Mouse (Mus musculus): ENCODE results near the gene Ambp. TPM values are rescaled to one million over a fixed set of nuclear protein-coding genes. Genes with fewer than 3 reads are reported as not detected.

Gene Ambp
- total and polyA plus RNA-seq, 2 experiments: 2,202 to 3,181 TPM

- Histone ChIP-seq H3K9ac (ENCODE audit: low read depth, low read length) (no peak overlapping the region), H3K4me3 (ENCODE audit: insufficient read depth, low read depth, low read length) (no peak overlapping the region), H3K36me3 (ENCODE audit: control insufficient read depth, insufficient read depth, low read length) (no peaks in the 10 kb centered on the region), H3K27ac (replicated peaks; ENCODE audit: insufficient read depth, low read depth, low read length) (no peak overlapping the region), H3K79me2 (ENCODE audit: control insufficient read depth, insufficient read depth, low read length) (no peaks in the 10 kb centered on the region), H3K4me1 (ENCODE audit: control insufficient read depth, insufficient read depth, low read length) (no peaks in the 10 kb centered on the region), H3K27me3 (ENCODE audit: control insufficient read depth, insufficient read depth, low read length) (no peaks in the 10 kb centered on the region)
- no peak for TF ChIP-seq POLR2A (IDR thresholded peaks at IDR 0.05; ENCODE audit: extremely low read depth, insufficient read depth, low read length)
- peak; percentile 99 for TF ChIP-seq CTCF (IDR thresholded peaks at IDR 0.05; ENCODE audit: low read depth, low read length)
- peak; percentile 38 for DNase-seq (ENCODE audit: extremely low read depth, low read depth, low spot score)
- WGBS: 10% methylated on average over 5 of the region's 5 CpGs
Observed at GRCm38 (mm10) chr4:63181556-63181955, 27.0 kb upstream of the Ambp start.

- Histone ChIP-seq H3K4me3 (ENCODE audit: insufficient read depth, low read depth, low read length) (no peak within 1 kb of the TSS), H3K9ac (ENCODE audit: low read depth, low read length) (no peak within 1 kb of the TSS), H3K4me1 (ENCODE audit: control insufficient read depth, insufficient read depth, low read length) (no peaks in the 10 kb centered on the region), H3K36me3 (ENCODE audit: control insufficient read depth, insufficient read depth, low read length) (no peaks in the 10 kb centered on the region), H3K79me2 (ENCODE audit: control insufficient read depth, insufficient read depth, low read length) (no peaks in the 10 kb centered on the region), H3K27me3 (ENCODE audit: control insufficient read depth, insufficient read depth, low read length) (no peaks in the 10 kb centered on the region), H3K27ac (replicated peaks; ENCODE audit: insufficient read depth, low read depth, low read length) (no peak within 1 kb of the TSS)
- 26% methylated on average over 4 of the region's 4 CpGs for whole genome bisulfite sequencing
- no peak for DNase-seq (ENCODE audit: extremely low read depth, low read depth, low spot score)
- TF ChIP-seq POLR2A (IDR thresholded peaks at IDR 0.05; ENCODE audit: extremely low read depth, insufficient read depth, low read length): no peak
- no peak for TF ChIP-seq CTCF (IDR thresholded peaks at IDR 0.05; ENCODE audit: low read depth, low read length)
Observed at GRCm38 (mm10) chr4:63171969-63172685, 17.5 kb upstream of the Ambp start, which contains the start of gene Kif12. Gene Kif12 (minus strand): TSS chr4:63172131.

GRCm38 (mm10) chr4:63171122-63171521 lies 16.5 kb upstream of the Ambp start:
- H3K4me3 ChIP-seq (ENCODE audit: insufficient read depth, low read depth, low read length): no peak overlapping the region
- no peak for DNase-seq (ENCODE audit: extremely low read depth, low read depth, low spot score)
- WGBS: 30% methylated on average over 24 of the region's 24 CpGs
- H3K36me3 ChIP-seq (ENCODE audit: control insufficient read depth, insufficient read depth, low read length): no peaks in the 10 kb centered on the region
- no peaks in the 10 kb centered on the region for H3K4me1 ChIP-seq (ENCODE audit: control insufficient read depth, insufficient read depth, low read length)
- H3K9ac ChIP-seq (ENCODE audit: low read depth, low read length): no peak overlapping the region
- TF ChIP-seq POLR2A (IDR thresholded peaks at IDR 0.05; ENCODE audit: extremely low read depth, insufficient read depth, low read length) (no peak), CTCF (IDR thresholded peaks at IDR 0.05; ENCODE audit: low read depth, low read length) (no peak)
- H3K27ac ChIP-seq (replicated peaks; ENCODE audit: insufficient read depth, low read depth, low read length): no peak overlapping the region
- no peaks in the 10 kb centered on the region for H3K27me3 ChIP-seq (ENCODE audit: control insufficient read depth, insufficient read depth, low read length)
- H3K79me2 ChIP-seq (ENCODE audit: control insufficient read depth, insufficient read depth, low read length): no peaks in the 10 kb centered on the region

- no peaks in the 10 kb centered on the region for H3K36me3 ChIP-seq (ENCODE audit: control insufficient read depth, insufficient read depth, low read length)
- H3K27me3 ChIP-seq (ENCODE audit: control insufficient read depth, insufficient read depth, low read length): no peaks in the 10 kb centered on the region
- DNase-seq (ENCODE audit: extremely low read depth, low read depth, low spot score): no peak
- no peak overlapping the region for H3K4me3 ChIP-seq (ENCODE audit: insufficient read depth, low read depth, low read length)
- H3K79me2 ChIP-seq (ENCODE audit: control insufficient read depth, insufficient read depth, low read length): no peaks in the 10 kb centered on the region
- H3K27ac ChIP-seq (replicated peaks; ENCODE audit: insufficient read depth, low read depth, low read length): no peak overlapping the region
- H3K9ac ChIP-seq (ENCODE audit: low read depth, low read length): no peak overlapping the region
- 78% methylated on average over 4 of the region's 4 CpGs for WGBS
- TF ChIP-seq POLR2A (IDR thresholded peaks at IDR 0.05; ENCODE audit: extremely low read depth, insufficient read depth, low read length) (no peak), CTCF (IDR thresholded peaks at IDR 0.05; ENCODE audit: low read depth, low read length) (no peak)
- no peaks in the 10 kb centered on the region for H3K4me1 ChIP-seq (ENCODE audit: control insufficient read depth, insufficient read depth, low read length)
Observed at GRCm38 (mm10) chr4:63170061-63170460, 15.5 kb upstream of the Ambp start.

GRCm38 (mm10) chr4:63166323-63166722 lies 11.7 kb upstream of the Ambp start:
- Histone ChIP-seq H3K4me3 (ENCODE audit: insufficient read depth, low read depth, low read length) (no peak overlapping the region), H3K4me1 (ENCODE audit: control insufficient read depth, insufficient read depth, low read length) (no peaks in the 10 kb centered on the region), H3K27me3 (ENCODE audit: control insufficient read depth, insufficient read depth, low read length) (no peaks in the 10 kb centered on the region), H3K9ac (ENCODE audit: low read depth, low read length) (no peak overlapping the region), H3K27ac (replicated peaks; ENCODE audit: insufficient read depth, low read depth, low read length) (no peak overlapping the region), H3K79me2 (ENCODE audit: control insufficient read depth, insufficient read depth, low read length) (no peaks in the 10 kb centered on the region), H3K36me3 (ENCODE audit: control insufficient read depth, insufficient read depth, low read length) (no peaks in the 10 kb centered on the region)
- no peak for TF ChIP-seq CTCF (IDR thresholded peaks at IDR 0.05; ENCODE audit: low read depth, low read length)
- TF ChIP-seq POLR2A (IDR thresholded peaks at IDR 0.05; ENCODE audit: extremely low read depth, insufficient read depth, low read length): no peak
- no peak for DNase-seq (ENCODE audit: extremely low read depth, low read depth, low spot score)
- WGBS: 79% methylated on average over 5 of the region's 5 CpGs

- Histone ChIP-seq H3K9ac (ENCODE audit: low read depth, low read length) (no peak overlapping the region), H3K27me3 (ENCODE audit: control insufficient read depth, insufficient read depth, low read length) (no peaks in the 10 kb centered on the region), H3K4me1 (ENCODE audit: control insufficient read depth, insufficient read depth, low read length) (no peaks in the 10 kb centered on the region), H3K27ac (replicated peaks; ENCODE audit: insufficient read depth, low read depth, low read length) (no peak overlapping the region), H3K79me2 (ENCODE audit: control insufficient read depth, insufficient read depth, low read length) (no peaks in the 10 kb centered on the region), H3K36me3 (ENCODE audit: control insufficient read depth, insufficient read depth, low read length) (no peaks in the 10 kb centered on the region), H3K4me3 (ENCODE audit: insufficient read depth, low read depth, low read length) (no peak overlapping the region)
- WGBS: 57% methylated on average over 4 of the region's 4 CpGs
- DNase-seq (ENCODE audit: extremely low read depth, low read depth, low spot score): no peak
- no peak for TF ChIP-seq POLR2A (IDR thresholded peaks at IDR 0.05; ENCODE audit: extremely low read depth, insufficient read depth, low read length)
- TF ChIP-seq CTCF (IDR thresholded peaks at IDR 0.05; ENCODE audit: low read depth, low read length): no peak
Observed at GRCm38 (mm10) chr4:63165636-63166035, 11.0 kb upstream of the Ambp start.

Measured in liver, adult 2 months (tissue).